Mouse (Mus musculus): ENCODE data around the gene Pkp4.

DNA sequence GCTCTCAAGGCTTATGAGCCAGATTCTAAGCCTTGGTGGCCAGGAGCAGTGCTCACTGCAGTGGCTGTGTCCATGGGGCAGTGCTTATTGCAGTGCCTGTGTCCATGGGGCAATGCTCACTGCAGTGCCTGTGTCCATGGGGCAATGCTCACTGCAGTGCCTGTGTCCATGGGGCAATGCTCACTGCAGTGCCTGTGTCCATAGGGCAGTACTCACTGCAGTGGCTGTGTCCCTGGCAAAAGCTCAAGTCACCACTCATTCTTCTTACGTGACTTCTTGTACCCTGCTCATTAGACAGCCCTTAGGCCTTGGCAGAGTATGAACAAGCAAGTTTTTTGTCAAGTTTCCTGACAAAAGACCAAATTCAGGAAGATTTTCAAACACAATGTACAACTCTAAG, 124.9 kb downstream of the Pkp4 start:
- no peak for TF ChIP-seq EP300 (IDR thresholded peaks at IDR 0.05)
- TF ChIP-seq CTCF (IDR thresholded peaks at IDR 0.05): no peak
